Mouse (Mus musculus) C2C12 (cell line): ENCODE measurements around the gene Coro1c. TPM values are rescaled to one million over a fixed set of nuclear protein-coding genes. Genes with fewer than 3 reads are reported as not detected.

ENCODE experiments used
- H3K27me3 ChIP-seq: one replicate; pipeline ENCODE4 v1.6.1; 2011; ENCODE audit not compliant: control insufficient read depth, insufficient read depth, insufficient read length
- H3K36me3 ChIP-seq: one replicate; pipeline ENCODE4 v1.6.1; 2011; ENCODE audit not compliant: control insufficient read depth, insufficient read depth
- H3K4me3 ChIP-seq: one replicate; pipeline ENCODE4 v1.5.1; 2011; ENCODE audit warnings: mild to moderate bottlenecking, control low read depth; ENCODE audit not compliant: poor library complexity, insufficient read depth, severe bottlenecking
- H3K79me2 ChIP-seq: one replicate; pipeline ENCODE4 v1.6.1; 2011; ENCODE audit not compliant: control insufficient read depth, insufficient read depth
- H3K79me3 ChIP-seq: one replicate; pipeline ENCODE4 v1.6.1; 2011; ENCODE audit warnings: low read depth, control low read depth
- H3ac ChIP-seq: one replicate; pipeline ENCODE3; 2011; ENCODE audit warnings: low read depth; ENCODE audit not compliant: control insufficient read depth, insufficient read length
- CEBPB ChIP-seq: IDR thresholded peaks from one replicate; pipeline ENCODE4 v1.6.1; 2011; ENCODE audit warnings: low read depth, mild to moderate bottlenecking, control low read depth, moderate library complexity
- CTCF ChIP-seq: IDR thresholded peaks from one replicate; pipeline ENCODE4 v1.5.1; 2011; ENCODE audit not compliant: control insufficient read depth, insufficient read depth, insufficient read length
- FOSL1 ChIP-seq: IDR thresholded peaks from one replicate; pipeline ENCODE4 v1.8.0; 2011; ENCODE audit warnings: mild to moderate bottlenecking, low read length; ENCODE audit not compliant: poor library complexity, insufficient read depth, severe bottlenecking
- MAX ChIP-seq: IDR thresholded peaks from one replicate; pipeline ENCODE4 v1.6.1; 2011; ENCODE audit warnings: mild to moderate bottlenecking, control low read depth
- MYOD1 ChIP-seq: IDR thresholded peaks from one replicate; pipeline ENCODE4 v1.6.1; 2011; ENCODE audit warnings: low read depth; ENCODE audit not compliant: control insufficient read depth, insufficient read length
- MYOG ChIP-seq: IDR thresholded peaks from one replicate; pipeline ENCODE4 v1.6.1; 2011; ENCODE audit not compliant: control insufficient read depth, insufficient read length; ENCODE audit errors: extremely low read depth
- USF1 ChIP-seq: IDR thresholded peaks from one replicate; pipeline ENCODE4 v1.6.1; 2011; ENCODE audit warnings: low read depth, mild to moderate bottlenecking, control low read depth, moderate library complexity
- polyA plus RNA-seq: library from polyadenylated mRNA; unstranded; fragments of >200 nt; fragmentation: generic; extraction: Trizol; gene quantifications from one replicate; pipeline ENCODE4 v1.2.1, GENCODE M21; 2012; ENCODE audit warnings: missing spikeins

Gene Coro1c
- polyA plus RNA-seq, 1 experiment: 156 TPM

DNA sequence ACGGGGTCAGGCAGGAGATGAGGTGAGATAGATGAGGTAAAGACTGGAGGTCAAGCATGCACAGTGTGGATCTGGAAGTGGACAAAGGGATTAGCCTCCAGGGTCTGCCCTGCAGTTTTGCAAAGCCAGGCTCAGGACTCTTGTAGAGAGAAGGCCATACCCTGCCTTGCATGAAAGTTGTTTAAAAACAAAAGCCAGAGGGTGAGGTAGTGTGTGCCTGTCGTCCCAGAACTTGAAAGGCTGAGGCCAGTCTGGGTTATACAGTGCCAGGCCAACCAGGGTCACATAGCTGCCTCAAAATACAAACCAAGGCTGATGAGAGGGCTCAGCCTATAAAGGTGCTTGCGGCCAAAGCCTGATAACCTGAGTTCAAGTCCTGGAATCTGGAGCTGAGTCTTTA is 76.8 kb downstream of the Coro1c start:
- no peaks in the 10 kb centered on the region for H3K79me3 ChIP-seq
- no peaks in the 10 kb centered on the region for H3K27me3 ChIP-seq
- no peak overlapping the region for H3ac ChIP-seq
- TF ChIP-seq MYOD1 (no peak), CEBPB (no peak), FOSL1 (no peak), USF1 (no peak), CTCF (no peak), MYOG (no peak), MAX (no peak)
- H3K36me3 ChIP-seq: no peaks in the 10 kb centered on the region
- H3K79me2 ChIP-seq: no peaks in the 10 kb centered on the region
- H3K4me3 ChIP-seq: no peak overlapping the region

DNA sequence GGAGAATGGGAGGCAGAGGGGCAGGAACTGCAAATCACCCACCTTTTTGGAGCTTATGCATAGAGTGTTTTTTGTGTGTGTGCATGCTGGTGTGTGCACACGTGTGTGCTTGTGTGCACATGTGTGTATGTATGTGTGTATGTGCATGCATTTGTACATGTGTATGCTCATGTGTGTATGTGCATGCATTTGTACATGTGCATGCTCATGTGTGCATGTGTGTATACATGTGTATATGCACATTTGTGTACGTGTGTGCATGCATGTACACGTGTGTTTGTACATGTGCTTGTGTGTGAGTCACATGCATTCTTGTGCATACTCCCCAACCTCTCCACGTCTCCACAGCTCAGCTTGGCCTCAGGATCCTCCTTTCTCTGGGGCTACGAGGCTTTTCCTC is 77.8 kb downstream of the Coro1c start:
- Histone ChIP-seq H3K79me3 (no peaks in the 10 kb centered on the region), H3K27me3 (no peaks in the 10 kb centered on the region), H3K36me3 (no peaks in the 10 kb centered on the region), H3ac (no peak overlapping the region), H3K4me3 (no peak overlapping the region), H3K79me2 (no peaks in the 10 kb centered on the region)
- TF ChIP-seq MYOD1 (no peak), USF1 (no peak), FOSL1 (no peak)

DNA sequence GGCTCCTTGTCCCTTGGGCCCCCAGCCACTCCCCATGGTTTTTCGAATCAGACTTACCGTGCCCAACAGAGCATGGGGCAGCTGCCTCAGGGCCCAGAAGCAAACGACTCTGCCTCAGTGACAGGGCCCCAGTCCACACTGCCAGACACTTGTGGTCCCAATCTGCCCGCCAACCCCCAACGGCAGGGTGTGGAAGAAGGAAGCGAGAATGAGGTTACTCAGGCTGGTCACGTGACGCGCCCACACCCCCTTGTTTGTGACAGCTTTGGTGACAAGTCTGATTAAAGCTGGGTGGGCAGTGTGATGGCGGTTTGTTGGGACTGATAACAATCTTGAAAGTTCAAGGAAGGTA is 78.3 kb downstream of the Coro1c start:
- no peaks in the 10 kb centered on the region for H3K36me3 ChIP-seq
- H3K4me3 ChIP-seq: no peak overlapping the region
- H3K79me3 ChIP-seq: no peaks in the 10 kb centered on the region
- H3K79me2 ChIP-seq: no peaks in the 10 kb centered on the region
- H3ac ChIP-seq: no peak overlapping the region
- no peaks in the 10 kb centered on the region for H3K27me3 ChIP-seq
- TF ChIP-seq CEBPB (no peak), CTCF (no peak), USF1 (no peak), MYOG (no peak), MYOD1 (no peak), FOSL1 (no peak), MAX (no peak)

DNA sequence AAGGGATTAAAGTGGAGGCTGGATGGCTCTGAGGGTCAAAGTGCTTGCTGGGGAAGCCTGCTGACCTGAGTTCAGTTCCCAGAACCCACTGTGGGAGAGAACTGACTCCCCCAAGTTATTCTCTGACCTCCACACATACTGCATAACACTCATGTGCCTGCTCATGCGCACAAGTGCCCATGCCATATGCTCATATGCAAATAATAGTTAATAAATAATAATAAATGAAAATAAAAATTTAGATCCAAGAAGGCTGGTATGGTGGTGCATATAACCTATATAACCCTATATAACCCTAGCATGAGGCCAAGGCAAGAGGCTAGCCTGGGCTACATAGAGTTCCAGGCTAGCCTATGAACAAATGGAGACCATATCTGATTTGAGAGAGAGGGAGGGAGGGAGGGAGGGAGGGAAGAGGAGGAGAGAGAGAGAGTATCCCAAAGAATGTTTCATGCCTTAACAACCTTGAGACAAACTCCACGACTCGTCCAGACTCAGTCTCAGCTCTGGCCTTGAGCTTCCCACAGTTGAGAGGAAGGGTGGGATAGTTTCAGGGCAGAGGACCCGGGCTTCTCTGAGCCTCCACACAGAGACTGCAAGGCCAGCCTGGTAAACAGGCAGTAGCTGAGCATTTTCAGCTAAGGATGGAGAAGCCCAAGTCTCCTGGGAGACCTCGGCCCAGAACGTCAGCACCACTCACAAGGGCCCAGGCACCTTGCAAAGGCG is 78.8 kb downstream of the Coro1c start:
- TF ChIP-seq MYOG (no peak), MYOD1 (no peak), FOSL1 (no peak), USF1 (no peak), CEBPB (no peak), MAX (no peak), CTCF (no peak)
- H3K4me3 ChIP-seq: no peak overlapping the region
- no peaks in the 10 kb centered on the region for H3K79me2 ChIP-seq
- no peaks in the 10 kb centered on the region for H3K36me3 ChIP-seq
- no peaks in the 10 kb centered on the region for H3K79me3 ChIP-seq
- H3K27me3 ChIP-seq: no peaks in the 10 kb centered on the region
- no peak overlapping the region for H3ac ChIP-seq

DNA sequence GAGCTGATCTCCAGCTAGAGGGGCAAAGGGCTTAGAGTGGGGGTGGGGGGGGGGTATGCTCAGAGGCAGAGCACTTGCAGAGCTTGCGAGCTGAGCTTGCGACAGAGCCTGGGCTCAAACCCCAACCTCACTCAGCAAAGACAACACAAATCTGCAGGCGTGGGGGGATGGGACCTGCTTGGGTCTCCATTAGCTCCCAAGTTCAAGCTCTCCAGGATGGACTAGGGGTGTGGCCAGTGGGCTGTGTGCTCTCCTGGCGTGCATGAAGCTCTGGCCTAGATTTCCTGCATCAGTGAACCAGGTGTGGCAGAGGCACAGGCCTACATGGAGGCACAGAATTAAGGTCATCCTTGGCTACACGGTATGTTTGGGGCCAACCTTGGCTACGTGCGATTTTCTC is 80.1 kb downstream of the Coro1c start:
- Histone ChIP-seq H3K79me2 (no peaks in the 10 kb centered on the region), H3K36me3 (no peaks in the 10 kb centered on the region), H3K4me3 (no peak overlapping the region), H3ac (no peak overlapping the region), H3K79me3 (no peaks in the 10 kb centered on the region), H3K27me3 (no peaks in the 10 kb centered on the region)
- TF ChIP-seq MYOD1 (no peak), MAX (no peak), MYOG (no peak), CEBPB (no peak), FOSL1 (no peak), CTCF (no peak), USF1 (no peak)

DNA sequence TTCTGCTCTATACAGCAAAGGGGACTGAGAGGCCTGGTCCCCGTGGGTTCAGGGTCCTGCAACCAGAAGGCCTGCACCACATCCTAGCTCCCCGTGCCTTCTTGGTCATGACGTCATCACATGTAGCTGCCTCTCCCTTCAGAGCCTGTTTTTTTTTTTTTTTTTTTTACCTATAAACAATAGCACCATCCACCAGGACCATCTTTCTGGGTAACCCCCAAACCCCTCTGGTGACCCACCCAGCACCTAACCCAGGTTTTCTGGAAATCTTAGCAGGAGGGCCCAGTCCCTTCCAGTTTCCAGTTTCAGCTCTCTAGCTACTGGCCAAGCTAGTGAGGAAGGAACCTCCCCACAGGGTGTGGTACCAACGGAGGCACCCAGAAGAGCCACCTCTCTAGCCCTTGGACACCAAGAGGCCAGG is 80.6 kb downstream of the Coro1c start:
- no peaks in the 10 kb centered on the region for H3K79me2 ChIP-seq
- no peaks in the 10 kb centered on the region for H3K79me3 ChIP-seq
- TF ChIP-seq MAX: no peak
- no peak for TF ChIP-seq USF1
- no peak for TF ChIP-seq CEBPB
- H3K36me3 ChIP-seq: no peaks in the 10 kb centered on the region
- no peak overlapping the region for H3ac ChIP-seq
- no peak overlapping the region for H3K4me3 ChIP-seq
- H3K27me3 ChIP-seq: no peaks in the 10 kb centered on the region
